Mouse (Mus musculus) embryo, embryonic 10 days (tissue): ENCODE data around the gene Rbm33.
A peak's percentile ranks its signal among the peaks of the same experiment; 100 is the strongest.

ENCODE experiments used
- DNase-seq: peaks from one replicate; pipeline ENCODE4 v3.0.0-alpha.2; 2015; ENCODE audit warnings: low spot score

Rbm33 gene

GRCm38 (mm10) chr5:28412006-28412685, 95.2 kb downstream of the Rbm33 start:
- no peak for DNase-seq

DNA sequence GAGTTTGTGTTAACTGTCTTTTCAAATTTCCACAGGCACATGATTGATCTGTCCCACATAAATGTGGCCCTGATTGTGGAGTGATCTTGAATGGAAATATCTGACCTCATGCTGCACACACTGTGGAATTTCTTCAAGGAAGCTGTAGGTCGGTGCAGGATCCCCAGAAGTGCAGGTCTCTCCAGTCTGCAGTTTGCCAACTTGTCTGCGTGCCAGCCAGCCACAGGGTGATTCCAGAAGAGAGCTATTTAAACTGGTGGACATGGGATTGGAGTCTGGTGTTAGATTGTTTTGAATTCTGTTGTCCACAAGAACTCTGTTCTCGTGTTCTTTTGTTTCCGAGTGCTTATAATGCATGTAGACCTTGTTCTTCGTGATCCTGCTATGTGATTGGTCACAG, 96.6 kb downstream of the Rbm33 start:
- no peak for DNase-seq

- DNase-seq: no peak
Measured at GRCm38 (mm10) chr5:28414076-28414475, 97.2 kb downstream of the Rbm33 start.

DNA sequence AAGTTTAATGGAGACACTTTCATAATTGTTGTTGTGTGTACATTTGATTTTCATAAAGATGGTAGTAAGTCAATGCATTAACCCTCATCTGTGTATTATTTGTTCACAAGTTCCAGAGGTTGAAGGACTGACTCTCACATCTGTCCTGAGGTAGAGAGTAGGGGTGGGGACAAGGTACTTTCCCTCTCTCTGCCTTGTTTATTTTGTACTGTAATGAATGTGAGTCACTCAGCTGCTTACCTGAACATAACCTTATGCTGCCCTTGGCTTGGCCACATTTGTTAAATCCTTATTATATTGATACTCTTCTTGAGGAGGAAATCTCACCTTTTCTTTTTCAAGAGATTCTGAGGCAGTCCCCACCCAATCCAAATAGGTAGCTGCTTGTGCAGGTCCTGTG, 99.1 kb downstream of the Rbm33 start:
- no peak for DNase-seq

GRCm38 (mm10) chr5:28418734-28419133, 101.8 kb downstream of the Rbm33 start:
- no peak for DNase-seq

GRCm38 (mm10) chr5:28419640-28420265, 102.8 kb downstream of the Rbm33 start:
- DNase-seq: no peak

DNA sequence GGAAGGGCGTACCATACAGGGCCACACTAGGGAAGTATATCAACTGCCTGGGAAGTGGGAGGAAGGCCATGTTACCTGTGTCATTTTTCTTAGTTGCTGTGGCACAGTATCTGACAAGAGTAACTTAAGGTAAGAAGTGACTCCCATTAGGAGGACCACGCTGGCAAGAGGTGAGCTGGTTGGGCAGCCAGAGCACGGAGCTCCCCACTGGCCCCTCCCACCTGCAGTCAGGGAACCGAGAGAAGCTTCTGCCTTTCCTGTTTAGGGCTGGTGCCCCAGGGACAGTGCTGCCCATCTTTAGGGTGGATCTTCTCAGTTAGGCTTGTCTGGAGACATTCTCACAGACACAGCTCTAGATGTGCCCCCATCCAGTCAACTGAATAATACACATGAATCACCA, 106.9 kb downstream of the Rbm33 start:
- DNase-seq: no peak

DNA sequence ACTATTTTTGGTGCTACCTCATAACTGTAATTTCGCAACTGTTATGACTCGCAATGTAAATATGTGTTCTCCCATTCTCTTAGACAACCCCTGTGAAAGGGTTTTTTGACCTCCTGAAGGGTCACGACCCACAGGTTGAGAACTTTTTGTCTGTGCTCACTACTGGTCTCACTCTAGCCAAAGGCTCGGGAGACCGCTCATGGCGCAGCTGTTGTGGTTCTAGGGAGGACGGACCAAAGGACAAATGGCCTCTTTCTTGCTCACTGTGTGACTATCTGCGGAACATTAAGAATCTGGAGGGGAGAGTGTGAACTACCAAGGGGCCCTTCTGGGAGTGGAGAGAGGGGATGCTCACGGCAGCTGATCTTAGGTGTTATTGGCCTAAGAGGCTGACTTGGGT, 109.0 kb downstream of the Rbm33 start:
- DNase-seq: no peak

- DNase-seq: no peak
Measured at GRCm38 (mm10) chr5:28450126-28450890, 133.4 kb downstream of the Rbm33 start.

- DNase-seq: peak; percentile 89
Measured at GRCm38 (mm10) chr5:28451053-28451638, 134.2 kb downstream of the Rbm33 start.

- no peak for DNase-seq
Measured at GRCm38 (mm10) chr5:28453086-28453485, 136.2 kb downstream of the Rbm33 start.

DNA sequence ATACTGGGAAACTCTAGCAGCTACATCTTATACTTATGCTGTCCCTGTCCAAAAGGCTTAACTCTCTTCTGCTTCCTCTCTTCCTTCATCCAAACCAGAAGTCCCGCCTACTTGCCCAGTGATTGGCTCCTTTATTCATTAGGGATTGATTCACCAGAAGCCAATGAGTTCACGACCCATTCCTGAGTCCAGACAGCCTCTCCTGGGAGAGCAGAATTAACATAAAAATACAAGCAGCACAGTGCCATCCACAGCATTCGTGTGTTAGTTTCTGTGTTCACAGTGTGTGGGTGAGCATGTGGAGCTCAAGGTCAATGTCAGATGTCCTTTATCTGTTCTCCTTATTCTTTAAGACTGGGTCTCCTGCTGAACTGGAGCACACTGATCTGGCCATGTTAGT, 136.6 kb downstream of the Rbm33 start:
- DNase-seq: no peak

GRCm38 (mm10) chr5:28454546-28454945, 137.6 kb downstream of the Rbm33 start:
- DNase-seq: no peak

DNA sequence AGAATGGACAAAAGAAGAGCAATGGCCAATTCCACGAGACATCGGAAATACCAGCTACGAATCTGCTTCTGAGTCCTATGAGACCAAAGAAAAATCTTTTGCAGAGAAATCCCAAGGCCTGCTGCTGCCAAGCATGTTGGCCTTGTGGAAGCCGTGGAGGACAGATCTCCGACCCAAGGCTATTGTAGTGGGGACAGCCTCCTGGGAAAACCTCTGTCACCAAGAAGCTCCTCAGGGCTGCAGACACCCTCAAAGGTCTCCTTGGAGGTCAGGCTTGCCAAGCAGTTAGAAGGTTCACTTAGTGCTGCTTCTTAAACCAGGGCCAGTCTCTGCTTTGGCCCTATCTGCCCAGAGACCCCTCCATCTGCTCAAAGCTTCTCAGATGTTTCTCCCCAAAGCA, 138.8 kb downstream of the Rbm33 start:
- DNase-seq: no peak

DNA sequence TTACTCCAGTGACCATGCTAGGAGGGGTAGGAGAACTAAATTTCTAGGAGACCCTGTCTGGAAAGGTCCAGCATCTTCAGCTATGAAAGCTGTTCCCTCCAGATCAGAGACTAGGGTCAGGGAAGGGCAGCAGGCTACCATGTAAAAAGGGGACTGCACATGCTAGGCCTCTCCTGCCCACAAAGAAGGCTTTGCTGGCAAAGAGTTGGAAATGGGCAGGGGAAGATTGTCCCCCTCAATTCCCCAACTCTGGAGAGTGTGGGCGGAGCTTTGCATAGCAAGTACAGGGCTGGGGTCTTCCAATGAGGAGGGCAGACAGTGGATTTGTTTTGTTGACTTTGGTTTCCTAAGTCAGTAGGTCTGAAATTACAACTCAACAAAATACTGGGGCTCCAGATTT, 139.4 kb downstream of the Rbm33 start:
- no peak for DNase-seq

DNA sequence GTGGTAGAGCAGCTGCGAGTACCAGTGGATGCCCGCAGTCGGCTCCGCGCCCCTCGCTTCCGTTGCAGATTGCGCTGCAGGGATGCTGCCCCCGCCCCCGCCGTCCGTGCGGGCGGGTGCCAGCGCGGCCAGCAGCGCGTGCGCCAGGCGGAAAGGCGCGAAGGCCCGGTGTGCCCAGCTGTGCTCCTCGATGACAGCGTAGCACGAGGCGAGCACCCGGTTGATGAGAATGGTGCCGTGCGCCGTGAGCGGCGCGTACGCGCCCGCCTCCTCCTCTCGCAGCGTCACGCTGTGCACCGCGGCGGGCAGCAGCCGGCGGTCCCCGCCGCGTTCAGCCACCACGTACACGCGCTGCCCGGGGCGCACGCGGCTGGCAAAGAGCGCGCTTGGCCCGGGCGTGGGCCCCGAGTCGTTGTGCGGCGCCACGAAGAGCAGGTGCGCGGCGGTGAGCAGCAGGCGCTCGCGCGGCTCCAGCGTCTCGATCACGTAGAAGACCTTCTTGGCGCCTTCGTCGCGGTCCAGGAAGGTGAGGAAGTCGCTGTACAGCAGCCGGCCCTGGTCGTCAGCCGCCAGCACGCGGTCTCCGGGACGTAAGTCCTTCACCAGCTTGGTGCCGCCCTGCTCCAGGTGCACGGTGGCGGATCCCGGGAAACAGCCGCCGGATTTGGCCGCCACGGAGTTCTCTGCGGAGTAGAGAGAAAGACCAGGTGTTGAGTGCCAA, 141.2 kb downstream of the Rbm33 start:
- no peak for DNase-seq

DNA sequence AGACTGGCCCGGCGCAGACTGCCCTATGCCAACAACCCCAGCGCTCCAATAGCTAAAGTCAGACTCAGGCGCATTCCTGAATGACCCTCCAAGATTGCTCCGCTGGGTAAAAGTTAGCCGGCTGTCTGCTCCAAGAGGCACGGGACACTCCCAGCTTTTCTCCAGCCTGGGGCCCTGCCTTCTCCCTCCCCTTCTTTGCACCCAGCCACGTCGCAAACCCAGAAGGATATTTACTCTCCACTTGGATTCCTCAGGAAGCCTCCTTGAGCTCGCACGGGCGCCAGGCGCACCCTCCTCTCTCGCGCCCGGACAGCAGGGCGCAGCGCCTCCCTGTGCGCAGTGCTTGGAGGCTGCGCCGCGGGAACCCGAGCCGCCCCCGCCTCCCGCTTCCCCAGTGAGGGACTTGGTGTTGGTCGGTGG, 141.9 kb downstream of the Rbm33 start:
- DNase-seq: no peak

GRCm38 (mm10) chr5:28459456-28460225, 142.7 kb downstream of the Rbm33 start:
- DNase-seq: peak; percentile 58

DNA sequence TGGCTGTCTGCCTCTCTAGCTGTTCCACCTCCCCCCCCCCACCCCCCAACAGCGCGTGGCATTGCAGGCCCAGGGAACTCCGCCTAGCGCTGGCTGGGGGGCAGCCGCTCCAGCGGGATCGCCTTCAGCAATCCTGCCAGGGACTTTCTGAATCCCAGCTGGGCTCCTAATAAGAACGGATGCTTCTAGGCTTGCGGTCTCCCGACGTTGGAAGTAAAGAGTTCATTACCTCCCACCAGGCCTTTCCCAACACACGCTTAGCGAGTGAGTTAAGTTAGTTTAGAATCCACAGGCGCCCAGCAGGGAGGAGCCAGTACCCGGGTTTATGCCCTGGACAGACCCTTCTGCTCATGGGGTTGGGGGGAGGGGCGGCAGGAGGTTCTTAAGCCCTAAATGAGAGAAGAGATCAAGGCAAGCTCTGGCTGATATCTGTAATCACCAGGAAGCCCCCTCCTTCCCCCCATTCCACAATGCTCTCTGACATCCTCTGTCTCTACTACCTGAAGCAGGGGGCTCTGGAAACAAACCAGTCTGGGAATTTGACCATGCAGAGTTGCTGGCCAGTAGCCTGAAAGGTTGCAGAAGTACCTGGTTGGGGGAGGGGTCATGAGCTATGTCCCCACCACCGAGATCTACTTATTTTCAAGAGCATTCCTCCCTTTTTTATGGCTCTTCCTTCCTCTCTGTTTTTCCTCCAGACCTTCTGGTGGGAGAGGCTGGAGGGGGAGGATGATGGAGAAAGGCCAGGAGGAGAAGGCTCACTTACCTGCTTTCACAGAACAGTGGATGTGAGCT, 143.8 kb downstream of the Rbm33 start:
- no peak for DNase-seq

DNA sequence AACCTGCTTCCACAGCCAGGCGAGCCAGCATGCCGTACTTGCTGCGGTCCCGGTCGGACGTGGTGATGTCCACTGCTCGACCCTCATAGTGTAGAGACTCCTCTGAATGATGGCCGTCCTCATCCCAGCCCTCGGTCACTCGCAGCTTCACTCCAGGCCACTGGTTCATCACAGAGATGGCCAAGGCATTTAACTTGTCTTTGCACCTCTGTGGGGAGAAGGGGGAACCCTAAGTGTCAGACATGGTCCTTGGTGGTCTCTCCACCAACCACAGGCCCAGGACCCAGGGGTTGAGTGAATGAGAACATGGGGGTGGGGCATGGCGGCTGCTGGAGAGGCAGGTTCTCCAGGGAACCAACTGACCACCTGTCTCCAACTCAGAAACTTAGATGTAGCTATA, 144.5 kb downstream of the Rbm33 start:
- no peak for DNase-seq
